Mouse (Mus musculus) G1E (cell line): ENCODE measurements around the gene Cntnap1. TPM values are rescaled to one million over a fixed set of nuclear protein-coding genes. Genes with fewer than 3 reads are reported as not detected.
"Not testable (repeated sequence)": the region's sequence is repeated elsewhere in the genome, so short reads cannot be mapped to it uniquely, and the experiment has no call there.

Experiments used
- ATAC-seq: 2 replicates; pipeline ENCODE4 v1.8.0; 2016; ENCODE audit warnings: mild to moderate bottlenecking; ENCODE audit not compliant: insufficient number of reproducible peaks, poor library complexity, low FRiP score, severe bottlenecking; ENCODE audit errors: extremely low read depth
- DNase-seq: peaks from one replicate; pipeline ENCODE4 v3.0.0; 2012; ENCODE audit warnings: low spot score
- H3K27me3 ChIP-seq: 2 replicates; pipeline ENCODE4 v1.6.1; 2012; ENCODE audit warnings: mild to moderate bottlenecking, low read length, inconsistent platforms; ENCODE audit not compliant: insufficient read depth
- H3K36me3 ChIP-seq: replicated peaks from 2 replicates; pipeline ENCODE3; 2012; ENCODE audit warnings: mild to moderate bottlenecking, inconsistent platforms
- H3K4me1 ChIP-seq: 2 replicates; pipeline ENCODE4 v1.6.1; 2012; ENCODE audit warnings: low read depth, low read length, inconsistent platforms, mixed read lengths; ENCODE audit not compliant: insufficient read depth
- H3K4me3 ChIP-seq: 2 replicates; pipeline ENCODE4 v1.5.1; 2012; ENCODE audit warnings: low read depth, mild to moderate bottlenecking, inconsistent platforms, low read length, moderate library complexity, mixed read lengths
- H3K9me3 ChIP-seq: replicated peaks from 2 replicates; pipeline ENCODE4 v1.6.1; 2012; ENCODE audit warnings: inconsistent platforms
- CTCF ChIP-seq: IDR thresholded peaks from 2 replicates; pipeline ENCODE4 v1.5.1; 2012; ENCODE audit warnings: low read depth, low read length, inconsistent platforms, mixed read lengths
- GATA1 ChIP-seq: IDR thresholded peaks from 2 replicates; pipeline ENCODE4 v1.6.1; 2012; ENCODE audit warnings: borderline replicate concordance, low read length, inconsistent platforms, mixed read lengths
- GATA2 ChIP-seq: IDR thresholded peaks from 2 replicates; pipeline ENCODE4 v1.6.1; 2012; ENCODE audit warnings: low read depth, low read length, inconsistent platforms, borderline replicate concordance
- POLR2AphosphoS5 ChIP-seq: IDR thresholded peaks from 2 replicates; pipeline ENCODE4 v1.6.1; 2012; ENCODE audit warnings: low read depth, low read length, inconsistent platforms; ENCODE audit not compliant: insufficient replicate concordance
- TAL1 ChIP-seq: conservative IDR thresholded peaks from 2 replicates; pipeline ENCODE4 v1.6.1; 2012; ENCODE audit warnings: low read depth, low read length, inconsistent platforms, mixed read lengths
- polyA plus RNA-seq: library from polyadenylated mRNA; stranded (reverse); fragments of >175 nt; gene quantifications from 2 replicates; pipeline ENCODE4 v1.2.3, GENCODE M21; 2012
- total RNA-seq, 2 experiments: library from RNA; stranded (forward) in 1 of 2; stranded (reverse) in 1 of 2; fragments of 200-1000 nt in 1 of 2; fragments of >200 nt in 1 of 2; fragmentation: Nextera tagmentation in 1 of 2; gene quantifications; 2 replicates each; pipeline ENCODE4 v1.2.3; 2014 to 2017

Gene Cntnap1
- total and polyA plus RNA-seq, 3 experiments = under 0.01 to 0.02 TPM; not detected in 1

- Histone ChIP-seq H3K4me1 (no peaks in the 10 kb centered on the region), H3K9me3 (no peaks in the 10 kb centered on the region), H3K4me3 (no peak within 1 kb of the TSS), H3K27me3 (peaks cover 31% of the 10 kb centered on the region), H3K36me3 (no peaks in the 10 kb centered on the region)
- ATAC-seq = no peak
- TF ChIP-seq GATA2 = no peak
- no peak for TF ChIP-seq TAL1
- TF ChIP-seq CTCF = no peak
- no peak for TF ChIP-seq POLR2AphosphoS5
- TF ChIP-seq GATA1 = no peak
- DNase-seq = no peak
These were observed 14.5 kb upstream of the Cntnap1 start, which contains the start of gene Tubg2 for GRCm38 (mm10) chr11:101155728-101156371. Tubg2 (plus strand) TSS chr11:101155907.

GRCm38 (mm10) chr11:101160151-101160550 lies 10.2 kb upstream of the Cntnap1 start:
- not testable (repeated sequence) for H3K9me3 ChIP-seq, H3K4me1 ChIP-seq, H3K4me3 ChIP-seq, DNase-seq, ATAC-seq, H3K36me3 ChIP-seq
- H3K27me3 ChIP-seq = peaks cover 58% of the 10 kb centered on the region

GRCm38 (mm10) chr11:101160981-101161505 lies 9.3 kb upstream of the Cntnap1 start:
- DNase-seq, ATAC-seq, H3K4me3 ChIP-seq, H3K36me3 ChIP-seq, H3K9me3 ChIP-seq, H3K4me1 ChIP-seq: not testable (repeated sequence)
- H3K27me3 ChIP-seq = peaks cover 55% of the 10 kb centered on the region

GRCm38 (mm10) chr11:101161551-101161950 lies 8.8 kb upstream of the Cntnap1 start:
- Histone ChIP-seq H3K4me3 (no peak overlapping the region), H3K4me1 (0 out of 2 replicates have a peak, but pooled peaks cover 2% of the 10 kb centered on the region), H3K9me3 (no peaks in the 10 kb centered on the region), H3K36me3 (peaks cover 9% of the 10 kb centered on the region), H3K27me3 (peaks cover 55% of the 10 kb centered on the region)
- no peak for DNase-seq
- TF ChIP-seq POLR2AphosphoS5 = no peak
- no peak for TF ChIP-seq TAL1
- no peak for TF ChIP-seq GATA2
- no peak for TF ChIP-seq CTCF
- no peak for TF ChIP-seq GATA1
- no peak for ATAC-seq

GRCm38 (mm10) chr11:101162301-101162700 lies 8.0 kb upstream of the Cntnap1 start:
- no peak overlapping the region for H3K4me3 ChIP-seq
- peaks cover 9% of the 10 kb centered on the region for H3K36me3 ChIP-seq
- TF ChIP-seq GATA1 = no peak
- TF ChIP-seq POLR2AphosphoS5 = no peak
- TF ChIP-seq CTCF = no peak
- TF ChIP-seq GATA2 = no peak
- TF ChIP-seq TAL1 = no peak
- H3K4me1 ChIP-seq = 0 out of 2 replicates have a peak, but pooled peaks cover 2% of the 10 kb centered on the region
- no peak for ATAC-seq
- H3K27me3 ChIP-seq = peaks cover 54% of the 10 kb centered on the region
- DNase-seq = peak; percentile 0
- no peaks in the 10 kb centered on the region for H3K9me3 ChIP-seq

GRCm38 (mm10) chr11:101162772-101163171 lies 7.6 kb upstream of the Cntnap1 start:
- peaks cover 14% of the 10 kb centered on the region for H3K36me3 ChIP-seq
- no peaks in the 10 kb centered on the region for H3K9me3 ChIP-seq
- H3K4me3 ChIP-seq = no peak overlapping the region
- H3K27me3 ChIP-seq = peaks cover 57% of the 10 kb centered on the region
- ATAC-seq (no peak), DNase-seq (no peak)
- H3K4me1 ChIP-seq = 0 out of 2 replicates have a peak, but pooled peaks cover 2% of the 10 kb centered on the region
- TF ChIP-seq TAL1 (no peak), GATA2 (no peak), POLR2AphosphoS5 (no peak), CTCF (no peak), GATA1 (no peak)

GRCm38 (mm10) chr11:101163476-101164350 lies 6.6 kb upstream of the Cntnap1 start:
- DNase-seq (no peak), ATAC-seq (no peak)
- Histone ChIP-seq H3K4me1 (0 out of 2 replicates have a peak, but pooled peaks cover 2% of the 10 kb centered on the region), H3K9me3 (no peaks in the 10 kb centered on the region), H3K36me3 (peaks cover 15% of the 10 kb centered on the region), H3K4me3 (no peak overlapping the region), H3K27me3 (peaks cover 54% of the 10 kb centered on the region)
- TF ChIP-seq TAL1 = no peak
- no peak for TF ChIP-seq POLR2AphosphoS5
- TF ChIP-seq CTCF = no peak
- no peak for TF ChIP-seq GATA2
- no peak for TF ChIP-seq GATA1
